Mouse (Mus musculus) kidney, postnatal 0 days (tissue): ENCODE results near the gene Prorsd1. TPM values are rescaled to one million over a fixed set of nuclear protein-coding genes. Genes with fewer than 3 reads are reported as not detected.
"Not testable (repeated sequence)": the region's sequence is repeated elsewhere in the genome, so short reads cannot be mapped to it uniquely, and the experiment has no call there.

Experiments
- ATAC-seq: fragments of 200-750 bp; cut with Nextera tagmentation; replicated peaks from 2 replicates; pipeline ENCODE4 v1.8.0; 2017; ENCODE audit warnings: low read depth, moderate number of reproducible peaks, moderate TSS enrichment, moderate library complexity; ENCODE audit not compliant: low FRiP score
- DNase-seq: peaks from one replicate; pipeline ENCODE4 v3.0.0-alpha.2; 2016; ENCODE audit warnings: low spot score
- H3K27ac ChIP-seq: fragments of 300-500 bp; sonication (generic); 2 replicates; pipeline ENCODE4 v1.5.1; 2014; ENCODE audit warnings: mild to moderate bottlenecking
- H3K27me3 ChIP-seq: fragments of 300-500 bp; sonication (generic); 2 replicates; pipeline ENCODE4 v1.6.1; 2014; ENCODE audit warnings: low read length, mixed read lengths; ENCODE audit not compliant: insufficient read depth
- H3K36me3 ChIP-seq: fragments of 300-500 bp; sonication (generic); 2 replicates; pipeline ENCODE4 v1.6.1; 2014; ENCODE audit warnings: low read length, mixed read lengths; ENCODE audit not compliant: insufficient read depth
- H3K4me1 ChIP-seq: fragments of 300-500 bp; sonication (generic); replicated peaks from 2 replicates; pipeline ENCODE4 v1.6.1; 2014; ENCODE audit warnings: antibody characterized with exemption, low read length, mixed read lengths; ENCODE audit not compliant: insufficient read depth
- H3K4me2 ChIP-seq: fragments of 300-500 bp; sonication (generic); 2 replicates; pipeline ENCODE4 v1.6.1; 2014; ENCODE audit warnings: mild to moderate bottlenecking, low read length, moderate library complexity, mixed read lengths
- H3K4me3 ChIP-seq: fragments of 300-500 bp; sonication (generic); replicated peaks from 2 replicates; pipeline ENCODE4 v1.5.1; 2014; ENCODE audit warnings: low read depth, low read length
- H3K9ac ChIP-seq: fragments of 300-500 bp; sonication (generic); 2 replicates; pipeline ENCODE4 v1.6.1; 2014; ENCODE audit warnings: low read depth, low read length
- H3K9me3 ChIP-seq: fragments of 300-500 bp; sonication (generic); replicated peaks from 2 replicates; pipeline ENCODE4 v1.6.1; 2016; ENCODE audit warnings: low read length, inconsistent platforms, mixed read lengths
- CTCF ChIP-seq: IDR thresholded peaks from 2 replicates; pipeline ENCODE4 v1.5.1; 2016; ENCODE audit warnings: antibody characterized with exemption, low read depth, mild to moderate bottlenecking, moderate library complexity
- WGBS: fragments of 180-500 bp; shearing (Covaris S2); extraction: QIAGEN DNeasy Blood & Tissue Kit; methylation state at CpG from one replicate; pipeline ENCODE4 v1.1.7; 2014; 5-methylcytosine and 5-hydroxymethylcytosine counted together
- polyA plus RNA-seq: library from polyadenylated mRNA; unstranded; fragments of >200 nt; fragmentation: Nextera tagmentation; extraction: Ambion mirVana; gene quantifications from 2 replicates; pipeline ENCODE4 v1.2.1, GENCODE M21; 2015

The Prorsd1 gene
- polyA plus RNA-seq, 1 experiment from 2014 or later, result 29.6 TPM

GRCm38 (mm10) chr11:29547752-29548503, 33.1 kb upstream of the Prorsd1 start, which contains the start of the genes Clhc1 and Rps27a:
Gene Clhc1, plus strand, starts transcription at chr11:29547950.
Gene Rps27a, minus strand, starts transcription at chr11:29548109.
- peaks cover 3% of the 10 kb centered on the region; the same call in 1 of the 2 replicates for H3K36me3 ChIP-seq
- H3K4me2 ChIP-seq, result peak within 1 kb of the TSS; percentile 73
- peak; percentile 16; the same call in 1 of the 2 replicates for TF ChIP-seq CTCF
- no peaks in the 10 kb centered on the region for H3K9me3 ChIP-seq
- H3K27ac ChIP-seq, result peak within 1 kb of the TSS; percentile 86
- peaks cover 9% of the 10 kb centered on the region; the same call in 1 of the 2 replicates for H3K4me1 ChIP-seq
- H3K4me3 ChIP-seq, result peak within 1 kb of the TSS; percentile 86
- under 1% methylated on average over 46 of the region's 46 CpGs for WGBS
- H3K27me3 ChIP-seq, result no peaks in the 10 kb centered on the region
- ATAC-seq, result peak; percentile 98
- DNase-seq, result peak; percentile 96
- H3K9ac ChIP-seq, result peak within 1 kb of the TSS; percentile 85

- peak; percentile 45 for DNase-seq
- Histone ChIP-seq H3K9ac (peak overlapping the region; percentile 85), H3K27ac (peak overlapping the region; percentile 86), H3K4me3 (peak overlapping the region; percentile 86), H3K36me3 (peaks cover 4% of the 10 kb centered on the region; the same call in 1 of the 2 replicates), H3K27me3 (no peaks in the 10 kb centered on the region), H3K4me1 (peaks cover 9% of the 10 kb centered on the region; the same call in 1 of the 2 replicates), H3K9me3 (no peaks in the 10 kb centered on the region), H3K4me2 (peak overlapping the region; percentile 73)
- no peak for TF ChIP-seq CTCF
- 0% methylated on average over 27 of the region's 27 CpGs for WGBS
- ATAC-seq, result no peak
These were observed 32.5 kb upstream of the Prorsd1 start for GRCm38 (mm10) chr11:29547249-29547751.

GRCm38 (mm10) chr11:29546762-29547161, 31.9 kb upstream of the Prorsd1 start:
- 11% methylated on average over 2 of the region's 2 CpGs for WGBS
- no peaks in the 10 kb centered on the region for H3K9me3 ChIP-seq
- peaks cover 9% of the 10 kb centered on the region; the same call in 1 of the 2 replicates for H3K4me1 ChIP-seq
- no peak for TF ChIP-seq CTCF
- peak overlapping the region; percentile 85 for H3K9ac ChIP-seq
- ATAC-seq (no peak), DNase-seq (no peak)
- H3K36me3 ChIP-seq, result peaks cover 7% of the 10 kb centered on the region; the same call in 1 of the 2 replicates
- H3K4me2 ChIP-seq, result peak overlapping the region; percentile 73
- H3K27ac ChIP-seq, result 0 out of 2 replicates have a peak overlapping the region, but pooled peaks have one; percentile 86
- no peaks in the 10 kb centered on the region for H3K27me3 ChIP-seq
- H3K4me3 ChIP-seq, result peak overlapping the region; percentile 86

- H3K9ac ChIP-seq, result peak overlapping the region; percentile 85; the same call in 1 of the 2 replicates
- WGBS, result 92% methylated on average over 2 of the region's 2 CpGs
- peak overlapping the region; percentile 73 for H3K4me2 ChIP-seq
- not testable (repeated sequence) for H3K27me3 ChIP-seq, H3K36me3 ChIP-seq, H3K9me3 ChIP-seq, H3K27ac ChIP-seq, H3K4me1 ChIP-seq, ATAC-seq, DNase-seq
- peak overlapping the region; percentile 86; the same call in 1 of the 2 replicates for H3K4me3 ChIP-seq
These were observed 31.5 kb upstream of the Prorsd1 start for GRCm38 (mm10) chr11:29546297-29546696.

- not testable (repeated sequence) for H3K4me2 ChIP-seq, ATAC-seq, H3K4me3 ChIP-seq, H3K27ac ChIP-seq, H3K9ac ChIP-seq, H3K27me3 ChIP-seq, H3K4me1 ChIP-seq, DNase-seq, H3K36me3 ChIP-seq, H3K9me3 ChIP-seq
- WGBS, result 91% methylated on average over 4 of the region's 4 CpGs
These were observed 30.4 kb upstream of the Prorsd1 start for GRCm38 (mm10) chr11:29545150-29545752.

- Histone ChIP-seq H3K4me3 (no peak overlapping the region), H3K4me2 (no peak overlapping the region), H3K27ac (no peak overlapping the region), H3K4me1 (peaks cover 9% of the 10 kb centered on the region; the same call in 1 of the 2 replicates), H3K27me3 (no peaks in the 10 kb centered on the region), H3K9me3 (no peaks in the 10 kb centered on the region), H3K9ac (no peak overlapping the region), H3K36me3 (peaks cover 9% of the 10 kb centered on the region; the same call in 1 of the 2 replicates)
- ATAC-seq (no peak), DNase-seq (no peak)
- WGBS, result 89% methylated on average over 3 of the region's 3 CpGs
- TF ChIP-seq CTCF, result no peak
These were observed 29.6 kb upstream of the Prorsd1 start for GRCm38 (mm10) chr11:29544225-29544945.
